Mouse (Mus musculus) MEL (cell line): Measurements from ENCODE around the gene Crybb2. TPM values are rescaled to one million over a fixed set of nuclear protein-coding genes. Genes with fewer than 3 reads are reported as not detected.

ENCODE experiments used
- DNase-seq: peaks from one replicate; pipeline ENCODE4 v3.0.0; 2011; ENCODE audit warnings: low read depth, low spot score
- H3K27ac ChIP-seq: 2 replicates; pipeline ENCODE4 v1.5.1; 2012; ENCODE audit warnings: low read depth, mild to moderate bottlenecking, control low read depth, low read length, moderate library complexity; ENCODE audit not compliant: control insufficient read depth
- H3K27me3 ChIP-seq, 2 experiments: fragments of 150-350 bp in 1 of 2; sonication (generic) in 1 of 2; 2 replicates each; pipeline ENCODE4 v1.6.1; 2012; ENCODE audit warnings: low read length in 2 of 2, mild to moderate bottlenecking in 2 of 2, improper control_type of control experiment in 1 of 2, moderate library complexity in 1 of 2; ENCODE audit not compliant: insufficient read depth in 2 of 2, control insufficient read depth in 1 of 2
- H3K36me3 ChIP-seq, 2 experiments: 2 replicates each; pipeline ENCODE4 v1.6.1; 2012 to 2014; ENCODE audit warnings: low read length in 2 of 2, improper control_type of control experiment in 1 of 2, inconsistent platforms in 1 of 2, mild to moderate bottlenecking in 1 of 2; ENCODE audit not compliant: insufficient read depth in 2 of 2, control insufficient read depth in 1 of 2
- H3K4me1 ChIP-seq, 2 experiments: fragments of 150-350 bp in 1 of 2; sonication (generic) in 1 of 2; 2 replicates each; pipeline ENCODE4 v1.6.1; 2012; ENCODE audit warnings: low read length in 2 of 2, improper control_type of control experiment in 1 of 2, mild to moderate bottlenecking in 1 of 2; ENCODE audit not compliant: insufficient read depth in 2 of 2, control insufficient read depth in 1 of 2
- H3K4me3 ChIP-seq, 2 experiments: fragments of 150-350 bp in 1 of 2; sonication (generic) in 1 of 2; 2 replicates each; pipeline ENCODE4 v1.5.1; 2012; ENCODE audit warnings: low read depth in 2 of 2, low read length in 2 of 2, mild to moderate bottlenecking in 2 of 2, moderate library complexity in 2 of 2, control low read depth in 1 of 2, improper control_type of control experiment in 1 of 2; ENCODE audit not compliant: control insufficient read depth in 1 of 2, insufficient read depth in 1 of 2
- H3K79me2 ChIP-seq: 2 replicates; pipeline ENCODE4 v1.6.1; 2012; ENCODE audit warnings: mild to moderate bottlenecking, low read length, moderate library complexity; ENCODE audit not compliant: control insufficient read depth, poor library complexity, insufficient read depth
- H3K9ac ChIP-seq: 2 replicates; pipeline ENCODE4 v1.6.1; 2012; ENCODE audit warnings: low read depth, mild to moderate bottlenecking, control low read depth, low read length, moderate library complexity; ENCODE audit not compliant: control insufficient read depth, poor library complexity, severe bottlenecking
- H3K9me3 ChIP-seq: fragments of 150-350 bp; sonication (generic); replicated peaks from 2 replicates; pipeline ENCODE4 v1.6.1; 2012; ENCODE audit warnings: mild to moderate bottlenecking, low read length, improper control_type of control experiment, moderate library complexity; ENCODE audit not compliant: insufficient read depth
- E2F4 ChIP-seq: IDR thresholded peaks from 2 replicates; pipeline ENCODE4 v1.6.1; 2011; ENCODE audit warnings: low read depth, low read length, improper control_type of control experiment, borderline replicate concordance
- ELF1 ChIP-seq: IDR thresholded peaks from 2 replicates; pipeline ENCODE4 v1.6.1; 2014; ENCODE audit warnings: low read depth, mild to moderate bottlenecking, inconsistent platforms, low read length, improper control_type of control experiment, moderate library complexity
- EP300 ChIP-seq, 2 experiments: IDR thresholded peaks; 2 replicates each; pipeline ENCODE4 v1.6.1; 2011; ENCODE audit warnings: improper control_type of control experiment in 2 of 2, low read length in 2 of 2, low read depth in 1 of 2, mild to moderate bottlenecking in 1 of 2
- GABPA ChIP-seq: IDR thresholded peaks from 2 replicates; pipeline ENCODE4 v1.6.1; 2012; ENCODE audit warnings: low read depth, mild to moderate bottlenecking, inconsistent platforms, low read length, improper control_type of control experiment, moderate library complexity
- HCFC1 ChIP-seq: IDR thresholded peaks from 2 replicates; pipeline ENCODE4 v1.6.1; 2012; ENCODE audit warnings: low read depth, mild to moderate bottlenecking, inconsistent platforms, low read length, improper control_type of control experiment, moderate library complexity
- JUND ChIP-seq: IDR thresholded peaks from 2 replicates; pipeline ENCODE4 v1.6.1; 2011; ENCODE audit warnings: low read depth, mild to moderate bottlenecking, improper control_type of control experiment, low read length
- MAZ ChIP-seq: IDR thresholded peaks from 2 replicates; pipeline ENCODE4 v1.6.1; 2012; ENCODE audit warnings: low read depth, mild to moderate bottlenecking, inconsistent platforms, low read length, improper control_type of control experiment
- MXI1 ChIP-seq: IDR thresholded peaks from 2 replicates; pipeline ENCODE4 v1.6.1; 2011; ENCODE audit warnings: mild to moderate bottlenecking, low read depth, low read length, improper control_type of control experiment
- MYB ChIP-seq: IDR thresholded peaks from 2 replicates; pipeline ENCODE4 v1.6.1; 2011; ENCODE audit warnings: mild to moderate bottlenecking, low read depth, low read length, improper control_type of control experiment
- NELFE ChIP-seq: IDR thresholded peaks from 2 replicates; pipeline ENCODE4 v1.6.1; 2011; ENCODE audit warnings: low read depth, low read length, improper control_type of control experiment
- POLR2A ChIP-seq, 2 experiments: IDR thresholded peaks; 2 replicates each; pipeline ENCODE4 v1.6.1; 2011 to 2012; ENCODE audit warnings: low read length in 2 of 2, mild to moderate bottlenecking in 2 of 2, control low read depth in 1 of 2, improper control_type of control experiment in 1 of 2, low read depth in 1 of 2, moderate library complexity in 1 of 2; ENCODE audit not compliant: control insufficient read depth in 1 of 2, insufficient read depth in 1 of 2, poor library complexity in 1 of 2
- TAL1 ChIP-seq: IDR thresholded peaks from 2 replicates; pipeline ENCODE4 v1.6.1; 2012; ENCODE audit warnings: mild to moderate bottlenecking, inconsistent platforms, low read length, moderate library complexity, mixed read lengths
- USF1 ChIP-seq: IDR thresholded peaks from 2 replicates; pipeline ENCODE4 v1.6.1; 2014; ENCODE audit warnings: low read depth, mild to moderate bottlenecking, inconsistent platforms, low read length, improper control_type of control experiment, moderate library complexity
- USF2 ChIP-seq, 2 experiments: IDR thresholded peaks; 2 replicates each; pipeline ENCODE4 v1.6.1; 2011 to 2012; ENCODE audit warnings: improper control_type of control experiment in 2 of 2, low read length in 2 of 2, borderline replicate concordance in 1 of 2, inconsistent platforms in 1 of 2, low read depth in 1 of 2, mild to moderate bottlenecking in 1 of 2; ENCODE audit not compliant: insufficient read depth in 1 of 2
- ZKSCAN1 ChIP-seq: IDR thresholded peaks from 2 replicates; pipeline ENCODE4 v1.6.1; 2012; ENCODE audit warnings: low read depth, mild to moderate bottlenecking, inconsistent platforms, low read length, improper control_type of control experiment, moderate library complexity
- polyA plus RNA-seq, 2 experiments: library from polyadenylated mRNA; stranded (reverse) in 1 of 2; unstranded in 1 of 2; fragments of >175 nt in 1 of 2; fragments of >200 nt in 1 of 2; gene quantifications; 2 replicates each; pipeline versions ENCODE4 v1.2.1 to v1.2.4; 2012; ENCODE audit warnings: low replicate concordance in 2 of 2, low read depth in 1 of 2; ENCODE audit not compliant: insufficient read length in 2 of 2, insufficient read depth in 1 of 2, missing spikeins in 1 of 2
- total RNA-seq: library from RNA; depleted of rRNA; stranded (reverse); fragments of 300-350 nt; gene quantifications from 2 replicates; pipeline ENCODE4 v1.2.3, GENCODE M21; 2012

Gene Crybb2
- total and polyA plus RNA-seq, 3 experiments, result not detected

GRCm38 (mm10) chr5:113108165-113108764, 38.3 kb upstream of the Crybb2 start (continued):
- TF ChIP-seq TAL1 (no peak), NELFE (no peak)

DNA sequence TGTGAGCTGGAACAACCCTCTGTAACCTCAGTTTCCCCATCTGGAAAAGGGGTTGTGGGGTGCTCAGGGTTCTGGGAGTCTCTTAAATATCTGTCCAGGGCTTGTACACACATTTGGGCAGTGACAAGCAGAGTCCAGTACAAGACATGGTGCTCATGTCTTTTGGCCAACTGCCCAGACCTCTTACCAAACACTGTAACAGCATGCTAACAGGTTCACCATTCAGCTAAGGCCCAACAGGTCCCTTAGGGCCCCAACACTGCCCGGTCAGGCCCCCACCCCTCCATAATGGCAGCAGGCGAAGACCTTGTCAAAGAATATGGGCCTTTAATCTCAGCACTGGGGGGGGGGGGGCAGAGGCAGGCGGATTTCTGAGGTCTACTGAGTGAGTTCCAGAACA, 37.8 kb upstream of the Crybb2 start:
- Histone ChIP-seq H3K36me3 (no peaks in the 10 kb centered on the region), H3K27me3 (no peaks in the 10 kb centered on the region), H3K9me3 (no peaks in the 10 kb centered on the region), H3K4me3 (no peak overlapping the region), H3K4me1 (no peaks in the 10 kb centered on the region), H3K79me2 (no peaks in the 10 kb centered on the region), H3K27ac (no peak overlapping the region), H3K9ac (no peak overlapping the region)
- TF ChIP-seq USF2 (IDR thresholded peaks at IDR 0.05; ENCODE audit: borderline replicate concordance in 1 of 2, insufficient read depth in 1 of 2, low read depth in 1 of 2, low read length in 2 of 2) (no peak), ELF1 (no peak), GABPA (no peak), USF1 (no peak), JUND (no peak), POLR2A (IDR thresholded peaks at IDR 0.05; ENCODE audit: control insufficient read depth in 1 of 2, insufficient read depth in 1 of 2, low read depth in 1 of 2, low read length in 2 of 2, poor library complexity in 1 of 2) (no peak), HCFC1 (no peak), E2F4 (no peak)
- DNase-seq, result no peak

- H3K27me3 ChIP-seq, result no peaks in the 10 kb centered on the region
- no peak for DNase-seq
- TF ChIP-seq EP300 (IDR thresholded peaks at IDR 0.05; ENCODE audit: low read depth in 1 of 2, low read length in 2 of 2) (no peak), MXI1 (no peak), ZKSCAN1 (no peak), MYB (no peak), MAZ (no peak)
- TF ChIP-seq, all 39 proteins: peak for 0
- Histone ChIP-seq H3K27ac (no peak overlapping the region), H3K4me3 (no peak overlapping the region), H3K4me1 (no peaks in the 10 kb centered on the region), H3K9me3 (no peaks in the 10 kb centered on the region), H3K79me2 (no peaks in the 10 kb centered on the region), H3K36me3 (no peaks in the 10 kb centered on the region), H3K9ac (no peak overlapping the region)
Observed at GRCm38 (mm10) chr5:113106594-113106993, 36.7 kb upstream of the Crybb2 start.
